Mouse (Mus musculus) 3T3-L1 (cell line): Measurements from ENCODE around the gene Dapk2.

ENCODE experiments used
- DNase-seq: peaks from one replicate; pipeline ENCODE4 v3.0.0-alpha.2; 2015; ENCODE audit warnings: low read depth, low spot score

Dapk2 gene

GRCm38 (mm10) chr9:66184572-66184971 is 26.5 kb downstream of the Dapk2 start:
- DNase-seq: no peak

GRCm38 (mm10) chr9:66186426-66186825 is 28.4 kb downstream of the Dapk2 start:
- DNase-seq: no peak

- no peak for DNase-seq
These were observed 31.0 kb downstream of the Dapk2 start for GRCm38 (mm10) chr9:66189026-66189425.

GRCm38 (mm10) chr9:66194003-66194402 is 36.0 kb downstream of the Dapk2 start:
- DNase-seq: no peak

GRCm38 (mm10) chr9:66196561-66196960 is 38.5 kb downstream of the Dapk2 start:
- no peak for DNase-seq

GRCm38 (mm10) chr9:66198533-66198932 is 40.5 kb downstream of the Dapk2 start:
- DNase-seq: no peak

- DNase-seq: no peak
These were observed 41.8 kb downstream of the Dapk2 start for GRCm38 (mm10) chr9:66199657-66200410.

- DNase-seq: no peak
These were observed 42.4 kb downstream of the Dapk2 start for GRCm38 (mm10) chr9:66200411-66200789.

GRCm38 (mm10) chr9:66201665-66202064 is 43.6 kb downstream of the Dapk2 start:
- no peak for DNase-seq

GRCm38 (mm10) chr9:66202463-66202862 is 44.4 kb downstream of the Dapk2 start:
- DNase-seq: no peak

- no peak for DNase-seq
These were observed 47.7 kb downstream of the Dapk2 start for GRCm38 (mm10) chr9:66205702-66206101.

GRCm38 (mm10) chr9:66206825-66207224 is 48.8 kb downstream of the Dapk2 start:
- DNase-seq: peak; percentile 20

GRCm38 (mm10) chr9:66211420-66211819 is 53.4 kb downstream of the Dapk2 start:
- no peak for DNase-seq

GRCm38 (mm10) chr9:66212088-66212487 is 54.1 kb downstream of the Dapk2 start:
- DNase-seq: no peak

- DNase-seq: no peak
These were observed 54.8 kb downstream of the Dapk2 start for GRCm38 (mm10) chr9:66212802-66213201.

GRCm38 (mm10) chr9:66213386-66214032 is 55.5 kb downstream of the Dapk2 start:
- no peak for DNase-seq

- no peak for DNase-seq
These were observed 57.5 kb downstream of the Dapk2 start for GRCm38 (mm10) chr9:66215551-66215950.

- DNase-seq: peak; percentile 82
These were observed 59.9 kb downstream of the Dapk2 start for GRCm38 (mm10) chr9:66217970-66218369.

GRCm38 (mm10) chr9:66218917-66219725 is 61.1 kb downstream of the Dapk2 start:
- DNase-seq: no peak

- no peak for DNase-seq
These were observed 65.8 kb downstream of the Dapk2 start for GRCm38 (mm10) chr9:66223872-66224271.

GRCm38 (mm10) chr9:66225737-66226485 is 67.9 kb downstream of the Dapk2 start:
- DNase-seq: no peak
